Mouse (Mus musculus) spleen, postnatal 36 days (tissue): ENCODE results near the gene Wfs1.
A peak's percentile ranks its signal among the peaks of the same experiment; 100 is the strongest.
"Not testable (repeated sequence)": the region's sequence is repeated elsewhere in the genome, so short reads cannot be mapped to it uniquely, and the experiment has no call there.

Source experiments
- DNase-seq, 2 experiments: peaks; one replicate each; pipeline ENCODE4 v3.0.0; 2022; ENCODE audit warnings: low spot score in 2 of 2, mixed read lengths in 1 of 2

The Wfs1 gene

DNA sequence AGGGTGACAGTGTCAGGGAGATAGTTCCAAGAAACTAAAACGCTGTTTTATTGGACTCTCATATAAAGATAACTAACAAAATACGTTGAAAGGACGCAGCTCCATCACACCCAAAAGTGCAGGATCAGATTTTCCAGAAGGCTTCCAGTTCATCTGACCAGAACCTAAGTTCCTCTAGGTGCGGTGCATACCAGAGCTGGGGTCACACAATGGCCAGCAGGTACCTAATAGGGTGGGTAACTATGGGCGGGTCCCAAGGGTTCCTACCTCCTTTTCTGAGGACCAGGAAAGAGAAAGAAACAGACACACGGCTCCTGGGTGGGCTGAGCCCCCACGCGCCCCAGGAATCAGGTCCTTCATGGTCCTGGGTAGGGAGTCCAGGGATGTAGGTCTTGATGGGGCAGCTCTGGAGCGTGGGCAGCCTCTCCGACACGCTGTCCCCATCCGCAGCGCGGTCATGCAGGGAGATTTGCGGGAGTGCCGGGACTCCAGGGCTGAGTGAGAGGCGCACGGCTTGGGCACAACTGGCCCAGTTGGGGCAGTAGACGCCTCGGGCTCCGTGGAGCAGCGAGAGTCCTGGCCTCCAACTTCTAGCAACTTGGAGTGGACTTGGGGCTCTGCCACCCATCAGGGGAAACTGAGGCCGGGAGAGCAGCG, 753 bp downstream of the Wfs1 start:
- DNase-seq, result no peak

DNA sequence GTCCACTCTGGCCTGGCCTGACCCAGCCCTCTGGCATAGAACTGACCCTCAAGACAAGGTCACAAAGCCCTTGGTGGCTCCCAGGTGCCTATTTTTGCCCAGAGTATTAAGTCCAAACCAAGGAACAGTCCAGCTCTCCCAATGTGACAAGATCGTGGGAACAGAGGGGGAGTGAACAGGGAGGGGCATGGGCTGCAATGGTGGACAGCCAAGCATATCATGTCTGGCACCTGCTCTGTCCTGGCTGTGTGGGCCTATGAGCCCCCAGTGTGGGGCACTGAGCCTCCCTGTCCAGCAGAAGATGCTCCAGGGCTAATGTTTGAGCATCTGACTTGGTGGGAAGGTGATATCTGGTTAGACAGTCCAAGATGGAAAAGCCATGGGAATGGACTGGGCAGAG, 2.4 kb downstream of the Wfs1 start:
- no peak for DNase-seq

DNA sequence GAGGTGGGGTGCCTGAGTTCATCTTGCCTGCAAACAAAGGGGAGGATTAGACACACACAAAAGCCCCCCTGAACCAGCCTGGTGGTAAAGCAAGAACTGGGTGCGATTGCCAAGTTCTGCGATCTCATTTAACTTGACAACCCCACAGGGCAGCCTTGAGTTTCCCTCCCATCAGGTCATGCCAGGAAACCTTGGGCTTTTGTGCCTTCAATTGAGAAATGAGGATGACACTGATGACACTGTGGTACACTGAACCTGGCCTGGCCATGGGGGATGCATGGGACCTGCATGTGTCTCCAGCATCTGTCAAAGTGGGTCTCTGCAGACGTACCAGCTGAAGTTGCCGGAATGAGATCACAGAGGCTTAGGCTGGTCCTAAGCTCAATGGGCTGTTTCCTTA, 6.7 kb downstream of the Wfs1 start:
- no peak for DNase-seq

DNA sequence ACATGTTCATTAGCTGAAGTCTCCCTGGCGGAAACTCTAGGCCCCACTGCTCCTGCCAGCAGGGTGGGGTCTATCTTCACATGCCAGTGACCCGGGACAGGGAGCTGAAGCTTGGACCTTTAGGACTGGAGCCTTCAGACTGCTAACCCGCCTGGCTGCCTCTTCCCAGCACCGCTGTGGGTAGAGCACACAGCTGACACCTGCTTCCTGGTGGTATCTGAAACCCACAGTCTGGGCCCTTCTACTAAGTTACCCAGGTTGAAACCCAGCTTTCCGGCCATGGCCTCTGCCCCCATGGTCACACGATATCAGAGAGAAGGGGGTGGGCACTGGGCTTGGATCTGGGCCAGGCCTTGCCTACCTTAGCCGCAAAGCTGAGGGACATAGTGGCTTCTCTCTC, 9.4 kb downstream of the Wfs1 start:
- peak; percentile 49 to 57 for DNase-seq

DNA sequence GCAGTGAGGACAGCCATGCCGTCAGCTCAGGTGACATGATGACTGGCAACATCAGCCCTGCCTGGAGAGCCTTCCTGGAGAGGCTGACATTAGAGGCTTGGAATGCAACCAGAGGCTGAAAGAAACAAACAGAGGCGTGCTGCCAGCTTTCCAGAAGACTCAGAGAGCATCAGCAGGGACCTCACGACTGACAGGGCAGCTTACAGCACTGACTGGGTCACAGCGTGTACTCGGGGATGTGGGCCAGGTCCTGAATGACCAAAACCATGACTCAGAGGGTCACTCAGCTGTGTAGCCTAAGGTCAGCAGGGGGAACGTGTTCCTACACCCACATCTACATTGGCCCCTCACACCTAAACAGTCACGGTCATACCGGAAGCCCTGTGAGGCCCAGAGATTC, 10.0 kb downstream of the Wfs1 start:
- DNase-seq, result no peak

DNA sequence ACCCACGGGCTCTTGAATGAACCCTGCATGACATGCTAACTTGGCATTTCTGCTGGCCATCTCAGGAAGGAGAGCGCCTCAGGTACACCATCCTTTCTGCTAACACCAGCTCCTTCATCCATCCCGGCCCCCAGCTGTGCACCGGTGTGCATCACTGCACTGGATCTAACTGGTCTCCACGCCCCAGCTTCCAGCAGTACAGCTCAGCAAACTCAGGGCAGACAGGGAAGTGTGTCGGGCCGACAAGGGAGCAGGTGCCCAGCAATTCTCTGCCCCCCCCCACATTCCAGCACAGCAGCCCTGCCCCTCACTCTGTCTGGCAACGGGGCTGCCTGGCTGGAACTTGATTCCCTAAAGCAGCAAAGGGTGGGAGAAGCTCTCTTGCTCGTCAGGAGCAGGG, 11.2 kb downstream of the Wfs1 start:
- no peak for DNase-seq

DNA sequence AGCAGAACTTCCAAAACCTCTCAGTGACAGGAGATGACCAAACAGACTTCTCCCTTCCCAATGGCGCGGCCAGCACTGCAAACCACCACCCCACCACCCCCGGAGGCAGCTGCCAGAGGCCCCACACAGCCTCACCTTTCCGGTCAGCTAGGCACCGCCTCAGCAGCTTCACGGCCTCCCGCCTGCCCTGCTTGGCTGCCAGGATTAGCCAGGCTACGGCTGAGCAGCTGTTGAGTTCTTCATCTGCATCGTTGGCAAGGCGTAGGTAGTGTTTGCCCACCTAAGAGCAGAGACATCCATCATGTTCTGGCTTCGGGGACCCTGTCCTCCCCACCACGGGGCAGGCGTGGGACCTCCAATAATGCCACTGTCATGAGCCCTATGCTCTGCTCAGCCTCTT, 13.7 kb downstream of the Wfs1 start:
- DNase-seq, result no peak

DNA sequence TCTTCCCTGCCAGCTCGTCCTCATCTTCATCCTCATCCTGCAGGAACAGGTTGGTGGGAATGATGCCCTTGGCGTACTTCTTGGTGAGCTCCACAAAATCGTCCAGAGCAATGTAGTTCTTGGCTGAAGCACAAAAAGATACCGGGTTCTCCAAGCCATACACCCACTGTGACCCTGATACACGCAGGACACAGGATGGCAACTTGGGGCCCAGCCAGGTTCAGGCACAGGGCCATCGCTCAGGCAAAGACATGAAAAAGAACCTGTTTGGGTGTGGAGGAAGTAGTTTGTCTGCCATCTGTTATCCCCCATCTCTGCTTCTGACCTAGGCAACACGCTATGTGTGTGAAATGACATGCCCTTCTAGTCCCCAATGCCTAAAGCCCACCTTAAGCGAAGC, 17.4 kb downstream of the Wfs1 start:
- DNase-seq, result no peak

DNA sequence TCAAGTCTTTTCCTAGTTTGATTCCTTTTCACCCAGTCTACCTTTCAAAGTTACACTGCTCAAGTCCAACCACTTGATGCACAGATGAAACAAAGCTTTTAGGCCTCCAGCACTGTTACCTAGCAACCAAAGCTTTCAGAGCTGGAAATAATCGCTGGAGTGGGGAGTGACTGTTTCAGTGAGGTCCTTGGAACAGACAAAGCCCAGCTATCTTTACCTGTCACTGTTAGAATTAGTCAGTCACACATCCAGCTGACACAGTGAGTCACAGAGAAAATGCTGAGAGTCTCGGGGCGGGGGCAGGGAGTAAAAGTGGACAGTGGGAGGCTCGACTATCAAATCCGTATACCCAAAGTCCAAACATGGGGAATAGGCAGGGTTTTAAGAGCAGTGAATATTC, 28.5 kb downstream of the Wfs1 start:
- DNase-seq, result no peak

DNA sequence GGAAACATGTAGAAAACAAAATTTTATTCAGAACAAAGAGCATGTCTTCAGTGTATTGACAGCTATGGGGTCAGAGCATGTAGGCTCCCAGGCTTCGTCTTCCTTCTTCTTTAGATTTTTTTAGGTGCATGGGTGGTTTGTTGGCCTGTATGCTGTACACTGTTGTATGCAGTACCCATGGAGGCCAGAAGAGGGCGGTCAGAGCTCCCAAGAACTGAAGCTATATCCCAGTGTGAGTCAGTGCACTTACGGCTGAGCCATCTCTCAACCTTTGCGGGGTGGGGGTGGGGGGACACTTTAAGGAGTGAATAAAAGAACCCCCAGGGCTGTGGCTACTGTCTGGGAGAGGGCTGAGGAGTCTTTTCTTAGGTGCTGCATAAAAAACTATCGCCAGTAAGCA, 30.2 kb downstream of the Wfs1 start:
- DNase-seq, result peak; percentile 23 to 41

DNA sequence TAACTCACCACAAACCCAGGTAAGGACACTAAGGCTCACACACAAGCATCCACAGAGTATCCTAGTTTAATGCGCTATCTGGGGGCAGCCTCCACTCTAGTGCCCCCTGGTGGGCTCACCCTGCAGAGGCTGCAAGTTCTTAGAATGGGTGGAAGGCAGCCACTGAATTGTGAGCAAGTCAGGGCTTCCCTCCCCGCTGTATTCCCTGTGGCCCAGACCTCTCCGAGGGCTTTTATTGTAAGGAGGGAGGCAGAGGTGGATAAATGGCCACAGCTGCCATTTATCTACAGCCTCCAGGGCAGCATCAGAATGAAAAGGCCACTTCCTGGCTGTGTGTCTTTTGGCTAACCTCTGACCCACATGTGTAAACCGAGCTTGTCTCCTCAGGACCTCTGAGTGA, 33.6 kb downstream of the Wfs1 start:
- DNase-seq, result no peak

DNA sequence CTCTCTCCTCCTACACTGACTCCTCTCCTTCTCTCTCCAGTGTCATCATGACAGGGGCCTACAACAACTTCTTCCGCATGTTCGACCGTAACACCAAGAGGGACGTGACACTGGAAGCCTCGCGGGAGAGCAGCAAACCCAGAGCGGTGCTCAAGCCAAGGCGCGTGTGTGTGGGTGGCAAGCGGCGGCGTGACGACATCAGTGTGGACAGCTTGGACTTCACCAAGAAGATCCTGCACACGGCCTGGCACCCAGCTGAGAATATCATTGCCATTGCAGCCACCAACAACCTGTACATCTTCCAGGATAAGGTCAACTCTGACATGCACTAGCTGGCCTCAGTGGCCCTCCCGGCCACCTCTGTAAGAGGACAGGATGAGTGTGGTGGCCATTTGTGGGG, 36.7 kb downstream of the Wfs1 start:
- DNase-seq, result no peak

DNA sequence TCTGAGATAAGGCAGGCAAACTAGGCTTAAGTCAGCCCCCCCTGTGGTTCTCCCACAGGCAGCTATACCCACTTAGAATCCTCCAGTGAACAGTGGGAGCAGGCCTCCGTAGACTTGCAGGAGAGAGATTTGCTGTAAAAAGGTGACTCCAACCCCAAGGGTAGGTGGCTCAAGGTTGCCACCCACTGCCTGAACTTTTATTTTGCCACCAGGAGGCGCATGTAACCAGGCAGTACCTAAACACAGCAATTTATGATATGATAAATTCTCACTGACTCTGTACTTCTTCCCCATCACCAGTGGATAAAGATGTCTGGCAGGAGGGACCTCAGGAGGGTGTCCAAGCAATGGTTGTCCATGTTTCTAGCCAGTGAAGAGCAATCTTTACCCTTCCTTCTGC, 38.1 kb downstream of the Wfs1 start:
- no peak for DNase-seq

DNA sequence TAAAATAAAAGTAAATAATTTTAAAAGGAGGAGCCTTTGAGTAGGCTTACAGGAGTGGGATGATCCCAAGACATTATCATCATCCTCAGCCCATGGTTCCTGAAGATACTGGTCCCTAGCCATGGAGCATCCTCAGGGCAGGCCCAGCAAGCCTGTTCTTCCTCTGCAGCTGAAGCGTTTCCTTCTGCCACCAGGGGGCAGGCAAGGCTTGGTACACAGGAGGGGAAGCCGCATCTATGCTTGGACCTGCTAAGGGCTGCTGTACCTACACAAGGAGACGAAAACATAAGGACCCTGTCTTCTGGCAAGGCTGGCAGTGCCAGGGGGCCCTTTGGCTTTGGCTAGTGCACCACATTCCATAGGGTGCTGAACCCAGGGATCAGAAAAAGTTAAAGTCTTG, 40.2 kb downstream of the Wfs1 start:
- peak; percentile 49 to 52 for DNase-seq

DNA sequence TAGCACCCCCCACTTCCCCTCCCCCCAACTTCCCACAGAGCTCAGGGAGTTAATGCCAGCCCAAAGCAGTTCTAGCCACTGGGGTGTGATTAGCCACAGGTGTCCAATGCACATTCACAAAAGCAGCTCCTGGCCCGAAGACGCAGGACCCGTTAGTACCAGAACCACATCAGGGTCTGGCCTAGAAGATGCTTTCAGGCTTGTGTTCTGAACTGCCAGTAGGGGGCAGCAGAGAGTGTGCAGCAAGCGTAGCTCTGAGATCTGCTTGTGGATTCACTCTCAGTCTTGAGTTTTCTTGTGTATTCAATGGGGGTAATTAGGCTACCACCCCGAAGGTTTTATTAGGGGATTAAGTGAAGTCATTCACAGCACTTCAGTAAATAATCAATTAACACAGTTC, 42.6 kb downstream of the Wfs1 start:
- peak; percentile 9 to 11 for DNase-seq

DNA sequence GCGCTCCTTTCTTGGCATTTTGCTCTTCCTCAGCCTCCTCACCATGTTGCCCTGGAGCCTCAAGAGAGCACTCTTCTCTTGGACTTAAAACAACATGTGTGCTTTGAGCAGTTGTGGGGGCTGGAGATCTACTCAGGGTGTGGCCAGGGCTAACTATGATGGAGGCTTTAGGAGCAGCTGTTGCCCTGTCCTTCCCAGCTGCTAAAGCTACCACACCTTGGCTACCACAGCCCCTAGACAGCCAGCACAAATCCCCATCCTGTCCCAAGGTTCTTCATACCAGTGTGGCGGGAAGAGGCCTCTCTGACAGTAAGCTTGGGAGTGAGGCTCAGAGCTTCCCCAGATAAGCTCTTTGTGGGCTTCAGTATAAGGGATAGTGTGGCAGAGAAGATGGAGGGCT, 43.3 kb downstream of the Wfs1 start:
- DNase-seq, result no peak

DNA sequence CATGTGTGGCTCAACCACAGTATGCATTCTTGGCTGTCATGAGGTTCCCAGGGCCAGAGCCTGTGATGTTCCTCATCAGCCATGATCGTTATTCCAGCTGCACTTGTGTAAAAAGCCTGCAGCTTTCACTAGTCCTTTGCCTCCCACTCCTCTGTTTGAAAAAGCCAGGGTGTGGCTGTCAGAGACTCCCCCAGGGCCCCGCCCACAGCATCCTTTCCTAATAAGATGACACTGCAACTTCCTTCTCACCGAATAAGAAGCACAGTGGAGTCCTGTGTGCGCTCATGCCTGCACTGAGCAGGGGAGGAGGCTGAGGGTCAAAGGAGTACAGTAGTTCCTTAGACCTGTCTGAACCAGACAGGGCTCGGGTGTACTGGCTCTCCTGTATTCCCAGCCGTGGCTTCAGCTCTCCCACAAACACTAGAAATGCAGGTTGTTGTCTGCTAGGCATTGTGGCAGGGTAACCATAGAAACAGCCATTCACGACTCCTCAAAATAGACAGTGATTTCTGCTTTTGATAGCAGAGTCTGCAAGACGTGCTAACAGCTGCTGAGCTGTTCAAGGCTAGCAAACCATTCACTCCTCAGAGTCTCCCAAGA, 43.8 kb downstream of the Wfs1 start:
- no peak for DNase-seq

DNA sequence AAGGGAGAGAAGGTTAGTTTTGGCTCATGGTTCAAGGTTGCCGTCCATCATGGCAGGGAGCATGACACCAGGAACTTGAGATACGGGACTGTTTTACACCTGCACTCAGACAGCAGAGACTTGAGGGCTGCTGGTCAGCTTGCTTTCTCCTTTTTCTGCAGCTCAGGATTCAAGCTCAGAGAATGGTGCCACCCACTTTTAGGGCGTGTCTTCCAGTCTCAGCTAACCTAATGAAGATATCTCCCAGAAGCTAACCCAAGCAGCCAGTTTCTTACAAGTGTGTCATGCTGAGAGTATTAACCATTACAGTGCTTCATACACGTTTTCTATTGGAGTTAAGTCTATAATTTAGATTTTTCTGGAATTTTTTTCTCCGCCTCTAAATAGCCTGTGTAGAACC, 44.5 kb downstream of the Wfs1 start:
- no peak for DNase-seq

DNA sequence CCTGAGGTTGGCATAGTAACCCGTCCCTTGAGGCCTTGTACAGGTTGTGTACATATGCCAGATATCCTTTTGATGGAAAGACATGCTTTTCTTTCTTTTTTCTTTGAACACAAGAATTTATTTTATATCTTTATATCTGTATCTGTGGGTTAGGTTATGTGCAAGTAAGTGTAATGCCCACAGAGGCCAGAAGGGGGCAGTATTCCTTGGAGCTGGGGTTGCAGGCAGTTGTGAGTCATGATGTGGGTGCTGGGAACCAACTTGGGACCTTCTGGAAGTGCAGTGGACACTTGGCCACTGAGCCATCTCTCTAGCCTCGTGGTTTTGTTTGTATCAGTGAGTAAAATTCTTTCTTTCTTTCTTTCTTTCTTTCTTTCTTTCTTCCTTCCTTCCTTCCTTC, 46.6 kb downstream of the Wfs1 start:
- no peak for DNase-seq

DNA sequence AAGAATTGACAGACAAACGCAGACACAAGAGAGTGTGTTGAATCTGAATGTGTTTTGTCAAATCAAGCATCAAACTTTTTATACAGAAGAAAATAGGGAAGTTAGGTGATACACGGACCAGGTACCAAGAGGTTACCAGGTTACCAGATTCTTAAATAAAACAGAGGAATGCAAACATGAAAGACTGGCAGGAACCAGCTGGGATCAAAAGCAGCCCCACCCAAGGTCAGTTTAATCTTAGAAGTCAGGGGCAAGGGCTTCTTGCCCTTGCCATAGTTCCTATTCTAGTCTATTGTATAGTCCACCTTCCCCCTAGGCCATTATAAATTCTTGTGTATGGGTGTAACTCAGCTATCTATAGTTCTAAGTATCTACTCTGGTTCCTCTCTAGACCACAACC, 50.0 kb downstream of the Wfs1 start:
- DNase-seq, result not testable (repeated sequence)

DNA sequence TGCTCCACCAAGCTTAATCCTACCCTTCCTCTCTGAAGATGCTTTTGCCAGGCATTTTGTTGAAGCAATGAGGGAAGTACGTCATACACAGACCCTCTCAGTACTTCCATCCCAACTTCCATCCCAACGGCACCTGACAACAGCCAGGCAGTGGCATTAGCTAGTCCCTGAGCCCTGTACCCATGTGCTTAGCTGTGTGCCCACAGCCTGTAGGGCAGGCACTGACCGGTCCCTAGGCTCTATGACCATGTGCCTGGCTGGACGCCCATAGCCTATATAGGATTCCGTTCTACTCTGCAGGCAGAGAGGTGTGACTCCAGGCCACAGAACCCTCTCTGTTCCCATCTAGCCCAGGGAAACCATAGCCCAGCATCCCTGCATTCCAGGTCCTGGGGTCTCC, 51.0 kb downstream of the Wfs1 start:
- no peak for DNase-seq

DNA sequence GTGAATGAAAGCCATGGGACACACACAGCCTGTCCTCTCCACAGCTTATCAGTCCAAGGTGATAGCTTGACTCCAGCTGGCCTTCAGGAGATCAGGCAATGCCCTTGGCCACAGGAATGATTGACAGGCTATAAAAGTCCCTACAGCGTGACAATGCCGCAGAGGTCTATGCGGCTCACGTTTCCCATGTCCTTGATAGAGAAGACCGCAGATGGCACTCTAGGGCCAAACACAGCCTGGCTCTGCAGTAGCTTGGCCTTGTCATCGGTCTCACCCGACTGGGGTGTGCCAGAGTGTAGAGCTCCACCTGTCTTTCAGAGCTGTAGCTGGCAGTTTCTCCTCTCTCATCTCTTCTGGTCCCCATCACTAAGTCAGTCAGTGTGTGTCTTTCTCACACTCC, 52.5 kb downstream of the Wfs1 start:
- no peak for DNase-seq

DNA sequence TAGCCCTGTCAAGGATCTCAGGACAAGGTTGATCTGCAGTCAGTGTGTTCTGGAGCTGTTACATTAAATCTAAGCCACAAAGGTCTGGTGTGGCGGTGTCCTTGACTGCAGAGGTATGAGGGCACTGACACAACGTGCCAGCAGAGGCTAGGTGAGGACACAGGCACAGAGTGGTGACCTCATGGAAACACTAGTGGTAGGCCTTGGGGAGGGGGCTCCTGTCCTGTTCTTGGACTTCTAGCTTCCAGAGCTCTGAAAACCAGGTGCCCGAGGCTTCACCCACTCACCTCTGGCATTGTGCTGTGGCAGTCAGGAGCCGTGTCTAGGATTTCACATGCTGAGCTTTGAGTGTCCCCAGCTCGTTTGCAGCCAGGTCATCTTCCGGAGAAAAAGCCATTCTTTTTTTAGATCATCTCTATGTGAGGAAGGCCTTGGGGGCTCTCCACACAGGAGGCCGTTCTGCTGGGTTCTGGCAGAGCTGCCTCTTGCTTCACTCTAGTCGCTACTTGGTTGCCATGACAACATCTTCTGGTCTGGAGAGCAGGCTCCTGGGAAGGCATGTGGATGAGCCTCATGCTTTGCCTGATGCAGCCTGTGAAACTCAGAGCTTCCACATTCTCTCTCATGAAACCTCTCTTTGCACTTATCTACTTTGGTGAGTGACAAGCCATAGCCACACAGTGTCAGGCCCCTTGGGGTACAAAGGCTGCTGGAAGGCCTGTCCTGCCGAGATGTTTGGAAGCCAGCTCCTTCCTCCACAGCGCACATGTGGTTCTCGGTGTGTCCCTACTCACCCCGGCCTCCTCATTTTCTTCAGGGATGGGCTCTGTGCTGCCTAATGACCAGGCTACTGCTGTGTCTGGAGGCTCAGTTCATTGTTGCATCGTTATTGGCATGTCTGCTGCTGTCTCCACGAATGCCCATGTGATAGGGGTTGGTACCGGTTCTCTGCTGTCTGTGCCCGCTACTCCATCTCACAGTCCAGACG, 53.2 kb downstream of the Wfs1 start:
- no peak for DNase-seq
